In genomic region chr15:5106293-5106692, GRCm38 (mm10) we compare ENCODE assay signal across 8 mouse cellular contexts. TPM values are rescaled to one million over a fixed set of nuclear protein-coding genes. Genes with fewer than 3 reads are reported as not detected.
DNase-seq lines count a peak whose midpoint lies in the region; TF ChIP-seq lines count a peak whose summit lies in the region.

No protein-coding gene starts in this region.

- H3K27ac ChIP-seq in kidney, adult 2 months (ENCODE audit: insufficient read depth, low read depth, low read length), result no peak overlapping the region
- H3K27ac ChIP-seq in MEL (ENCODE audit: control insufficient read depth, low read depth, low read length), result no peak overlapping the region

- no peak overlapping the region for H3K4me3 ChIP-seq in kidney, adult 2 months (ENCODE audit: insufficient read depth, low read depth, low read length)
- H3K4me3 ChIP-seq in MEL (ENCODE audit: control insufficient read depth in 1 of 2, insufficient read depth in 1 of 2, low read depth in 2 of 2, low read length in 2 of 2), result no peak overlapping the region

- H3K27me3 ChIP-seq in kidney, adult 2 months (replicated peaks; ENCODE audit: control insufficient read depth, insufficient read depth, low read length), result no peaks in the 10 kb centered on the region
- H3K27me3 ChIP-seq in MEL (ENCODE audit: control insufficient read depth in 1 of 2, insufficient read depth in 2 of 2, low read length in 2 of 2), result no peaks in the 10 kb centered on the region

- no peaks in the 10 kb centered on the region for H3K36me3 ChIP-seq in kidney, adult 2 months (ENCODE audit: control insufficient read depth, insufficient read depth, low read length)
- peaks cover 0 to 4% of the 10 kb centered on the region in 2 experiments; a peak in 1 of 4 replicates for H3K36me3 ChIP-seq in MEL (ENCODE audit: control insufficient read depth in 1 of 2, insufficient read depth in 2 of 2, low read length in 2 of 2)

- peak; percentile 32 for DNase-seq in kidney, adult 2 months
- DNase-seq in kidney, postnatal 4 days, result no peak
- peak; percentile 61 for DNase-seq in CD4-positive helper T cell, adult 2 months (ENCODE audit: low read depth, low spot score)
- peak; percentile 55 for DNase-seq in MEL (ENCODE audit: low read depth, low spot score)
- DNase-seq in lung, postnatal 36 days, result peak; percentile 36
- DNase-seq in urinary bladder, postnatal 10 days (ENCODE audit: low spot score), result no peak
- DNase-seq in spleen, adult 18-20 months, result no peak
- DNase-seq in heart, postnatal 36 days, result no peak

- no peak for TF ChIP-seq CTCF in kidney, adult 2 months (conservative IDR thresholded peaks at IDR 0.05; ENCODE audit: insufficient read depth, insufficient read length, low read depth, low read length)
- TF ChIP-seq CTCF in MEL (IDR thresholded peaks at IDR 0.05 in 2 of 3, conservative IDR thresholded peaks at IDR 0.05 in 1 of 3; ENCODE audit: control insufficient read depth in 1 of 3, insufficient read depth in 1 of 3, low read depth in 2 of 3, low read length in 3 of 3, poor library complexity in 1 of 3, severe bottlenecking in 1 of 3), result peak; percentile 15 to 62 (median 43); a peak in 5 of 6 replicates

- no peaks in the 10 kb centered on the region for H3K4me1 ChIP-seq in kidney, adult 2 months (ENCODE audit: control insufficient read depth, insufficient read depth, low read length)
- H3K4me1 ChIP-seq in MEL (ENCODE audit: control insufficient read depth in 1 of 2, insufficient read depth in 2 of 2, low read length in 2 of 2), result peaks cover 0 to 11% of the 10 kb centered on the region in 2 experiments; a peak in 2 of 4 replicates

- H3K79me2 ChIP-seq in MEL (ENCODE audit: control insufficient read depth, insufficient read depth, low read length, poor library complexity), result no peaks in the 10 kb centered on the region

- TF ChIP-seq POLR2A in kidney, adult 2 months (IDR thresholded peaks at IDR 0.05; ENCODE audit: low read depth, low read length), result no peak
- no peak for TF ChIP-seq POLR2A in MEL (IDR thresholded peaks at IDR 0.05; ENCODE audit: control insufficient read depth in 1 of 2, insufficient read depth in 1 of 2, low read depth in 1 of 2, low read length in 2 of 2, poor library complexity in 1 of 2)

- H3K9ac ChIP-seq in MEL (ENCODE audit: control insufficient read depth, low read depth, low read length, poor library complexity, severe bottlenecking), result no peak overlapping the region

- TF ChIP-seq RAD21 in MEL (IDR thresholded peaks at IDR 0.05; ENCODE audit: low read depth, low read length), result peak; percentile 78

- H3K9me3 ChIP-seq in MEL (replicated peaks; ENCODE audit: insufficient read depth, low read length), result no peaks in the 10 kb centered on the region

- no peak for TF ChIP-seq EP300 in MEL (IDR thresholded peaks at IDR 0.05; ENCODE audit: low read depth in 1 of 2, low read length in 2 of 2)

- intact Hi-C loops in heart, postnatal 36 days (cut with DNase I), result loop anchor here (10.0 kb wide), 1 partner anchor 1051 kb away; no protein-coding TSS in a partner anchor

- WGBS in kidney, adult 2 months, result 34% methylated on average over 2 of the region's 2 CpGs

TF ChIP-seq in MEL, 35 proteins besides CTCF, POLR2A, EP300 and RAD21:
- no peak for TF ChIP-seq GATA1 (IDR thresholded peaks at IDR 0.05; ENCODE audit: low read depth, low read length)
- no peak for TF ChIP-seq NRF1 (IDR thresholded peaks at IDR 0.05; ENCODE audit: insufficient read depth, low read depth, low read length, poor library complexity, severe bottlenecking)
- no peak for TF ChIP-seq MAX (IDR thresholded peaks at IDR 0.05; ENCODE audit: low read length)
- no peak for TF ChIP-seq BHLHE40 (IDR thresholded peaks at IDR 0.05; ENCODE audit: borderline replicate concordance, low read depth, low read length)
- no peak for TF ChIP-seq CHD2 (IDR thresholded peaks at IDR 0.05; ENCODE audit: low read length)
- TF ChIP-seq ZC3H11A (IDR thresholded peaks at IDR 0.05; ENCODE audit: low read depth, low read length), result peak; percentile 35
- no peak for TF ChIP-seq ELF1 (IDR thresholded peaks at IDR 0.05; ENCODE audit: low read depth, low read length)
- TF ChIP-seq MAFK (IDR thresholded peaks at IDR 0.05; ENCODE audit: borderline replicate concordance, low read depth, low read length), result no peak
- no peak for TF ChIP-seq HCFC1 (IDR thresholded peaks at IDR 0.05; ENCODE audit: low read depth, low read length)
- TF ChIP-seq ETS1 (IDR thresholded peaks at IDR 0.05; ENCODE audit: low read depth, low read length), result no peak
- no peak for TF ChIP-seq USF2 (IDR thresholded peaks at IDR 0.05; ENCODE audit: borderline replicate concordance in 1 of 2, insufficient read depth in 1 of 2, low read depth in 1 of 2, low read length in 2 of 2)
- peak; percentile 56 for TF ChIP-seq SMC3 (IDR thresholded peaks at IDR 0.05; ENCODE audit: low read depth, low read length)
- TF ChIP-seq ZNF384 (IDR thresholded peaks at IDR 0.05; ENCODE audit: low read depth, low read length), result peak; percentile 94
- TF ChIP-seq NELFE (IDR thresholded peaks at IDR 0.05; ENCODE audit: low read depth, low read length), result no peak
- no peak for TF ChIP-seq TCF12 (IDR thresholded peaks at IDR 0.05; ENCODE audit: low read depth, low read length)
- no peak for TF ChIP-seq POLR2AphosphoS2 (IDR thresholded peaks at IDR 0.05; ENCODE audit: low read length)
- TF ChIP-seq SIN3A (IDR thresholded peaks at IDR 0.05; ENCODE audit: low read length), result no peak

RNA-seq across cellular contexts. Expression of gene Card6, which starts 2.0 kb away (rescaled TPM):
- 1.9 and 2.6 TPM in 2 replicates for polyA plus RNA-seq in kidney, adult 2 months (2012; rRNA removed)
- total RNA-seq in MEL (2012; rRNA removed), result 0.08 and 0.26 TPM in 2 replicates
- polyA plus RNA-seq in MEL (2012; ENCODE audit: insufficient read depth in 1 of 2, insufficient read length in 2 of 2, low read depth in 1 of 2, low replicate concordance in 2 of 2, missing spikeins in 1 of 2), result under 1 TPM in 1 of 2 experiments, not detected in 1; 0.13 TPM
- 1 to 10 TPM; 7.3 to 7.4 TPM for total RNA-seq in heart, postnatal 36 days (2021)

RNA-seq across cellular contexts. Expression of gene Rpl37, which starts 10.2 kb away (rescaled TPM):
- polyA plus RNA-seq in kidney, adult 2 months (2012; rRNA removed), result 663 and 821 TPM in 2 replicates
- total RNA-seq in MEL (2012; rRNA removed), result 1,625 and 1,669 TPM in 2 replicates
- 1,000 to 10,000 TPM in 1 of 2 experiments, 100 to 1,000 TPM in 1; 923 to 1,012 TPM for polyA plus RNA-seq in MEL (2012; ENCODE audit: insufficient read depth in 1 of 2, insufficient read length in 2 of 2, low read depth in 1 of 2, low replicate concordance in 2 of 2, missing spikeins in 1 of 2)
- 100 to 1,000 TPM; 191 to 205 TPM for total RNA-seq in heart, postnatal 36 days (2021)

RNA-seq across cellular contexts. Expression of gene Prkaa1, which starts 37.4 kb away (rescaled TPM):
- 5.3 and 6.5 TPM in 2 replicates for polyA plus RNA-seq in kidney, adult 2 months (2012; rRNA removed)
- 18.3 and 20.0 TPM in 2 replicates for total RNA-seq in MEL (2012; rRNA removed)
- 10 to 100 TPM in 1 of 2 experiments, not detected in 1; 23.0 TPM for polyA plus RNA-seq in MEL (2012; ENCODE audit: insufficient read depth in 1 of 2, insufficient read length in 2 of 2, low read depth in 1 of 2, low replicate concordance in 2 of 2, missing spikeins in 1 of 2)
- total RNA-seq in heart, postnatal 36 days (2021), result 10 to 100 TPM; 12.9 to 16.2 TPM

RNA-seq across cellular contexts. Expression of gene C7, which starts 42.8 kb away (rescaled TPM):
- polyA plus RNA-seq in kidney, adult 2 months (2012; rRNA removed), result 2.2 and 2.3 TPM in 2 replicates
- total RNA-seq in MEL (2012; rRNA removed), result not detected in 2 replicates
- not detected for polyA plus RNA-seq in MEL (2012; ENCODE audit: insufficient read depth in 1 of 2, insufficient read length in 2 of 2, low read depth in 1 of 2, low replicate concordance in 2 of 2, missing spikeins in 1 of 2)
- total RNA-seq in heart, postnatal 36 days (2021), result 1 to 10 TPM; 1.6 to 5.7 TPM

Comparison
In these comparisons a context has a peak if more than half of its experiments do, and no peak if none do; other contexts are left out.
1. DNase-seq: peak in kidney, adult 2 months (single experiment), CD4-positive helper T cell, adult 2 months (single experiment), MEL (single experiment) and lung, postnatal 36 days (single experiment); none in kidney, postnatal 4 days (0 of 2), urinary bladder, postnatal 10 days (single experiment), spleen, adult 18-20 months (0 of 2) and heart, postnatal 36 days (0 of 2).